Mouse (Mus musculus) adrenal gland, postnatal 4 days (tissue): ENCODE data around the gene P4ha2. TPM values are rescaled to one million over a fixed set of nuclear protein-coding genes. Genes with fewer than 3 reads are reported as not detected.

Experiments used
- DNase-seq, 2 experiments: peaks; one replicate each; pipeline ENCODE4 v3.0.0; 2021 to 2022; ENCODE audit warnings: low spot score in 2 of 2, mixed read lengths in 2 of 2
- total RNA-seq, 2 experiments: library from RNA; stranded (reverse); gene quantifications; 2 replicates each; pipeline ENCODE4 v1.2.3; 2021

The P4ha2 gene
- total RNA-seq, 2 experiments from 2014 or later: 20.8 to 21.9 TPM

DNA sequence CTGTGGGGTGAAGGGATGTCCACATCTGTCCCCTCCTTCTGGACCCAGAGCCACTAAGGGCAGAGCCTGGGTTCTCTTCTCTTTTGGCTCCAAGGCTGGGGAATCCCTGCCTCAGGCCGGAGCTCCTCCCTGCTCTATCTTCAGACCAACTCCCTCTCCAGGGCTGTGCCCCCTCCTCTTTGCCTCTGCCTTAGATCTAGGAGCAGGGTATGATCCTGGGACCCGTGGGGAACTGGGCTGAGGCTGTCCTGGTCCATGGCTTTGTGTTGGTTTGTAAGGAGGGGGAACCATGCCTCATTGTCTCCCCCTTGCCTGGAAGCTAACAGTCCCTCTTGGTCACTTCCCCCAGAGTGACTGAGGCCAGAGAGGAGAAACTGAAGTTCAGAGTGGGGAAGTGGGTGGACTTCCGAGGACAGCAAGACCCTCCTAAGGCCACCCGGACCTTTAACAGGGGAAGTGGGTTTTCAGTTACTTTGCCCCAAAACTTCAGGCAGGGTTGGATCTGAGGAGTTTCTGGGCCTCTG is 31.8 kb upstream of the P4ha2 start:
- DNase-seq: no peak

DNA sequence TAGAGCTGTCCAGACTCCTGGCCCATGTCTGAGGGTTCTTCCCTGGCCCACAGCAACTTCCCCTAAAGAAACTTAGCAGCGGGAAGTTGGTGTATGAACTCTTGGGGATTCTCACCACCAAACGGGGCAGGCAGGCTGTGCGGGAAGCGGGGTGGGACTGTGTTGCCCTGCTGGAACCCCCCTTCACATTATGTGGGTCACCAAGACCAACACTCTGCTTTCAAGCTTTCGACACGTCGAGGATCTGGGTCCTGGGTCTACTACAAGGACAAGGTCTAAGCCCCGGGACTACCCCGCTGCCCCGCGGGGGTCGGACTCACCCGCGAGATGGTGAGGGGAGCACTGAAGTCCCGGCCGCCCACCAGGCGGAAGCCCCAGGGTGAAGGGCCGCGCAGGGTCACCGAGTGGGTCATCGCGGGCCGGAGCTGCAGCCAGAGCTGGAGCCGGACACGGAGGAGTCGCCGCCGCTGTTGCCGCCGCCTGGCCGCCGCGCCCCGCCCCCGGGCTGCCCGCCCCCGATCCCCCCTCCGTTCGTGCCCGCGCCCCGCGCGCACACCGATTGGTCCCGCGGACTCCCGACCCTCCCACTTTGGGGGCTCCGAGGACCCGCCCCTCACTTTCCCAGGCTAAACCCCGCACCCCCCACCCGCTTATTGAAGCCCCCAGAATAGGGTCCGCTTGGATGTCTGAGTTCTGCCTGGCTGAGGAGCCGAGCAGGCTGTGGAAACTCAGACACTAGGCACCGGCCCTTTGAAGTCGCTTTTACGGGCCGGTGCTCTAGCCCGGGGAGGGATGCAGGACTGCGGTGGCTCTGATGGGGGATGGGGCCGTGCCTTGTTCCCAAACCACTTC is 31.1 kb upstream of the P4ha2 start, which contains the start of gene Pdlim4:
Gene Pdlim4 (minus strand): TSS at position 495 of the 852 bp plus-strand sequence.
- peak in 1 of 2 experiments; percentile 21 for DNase-seq

DNA sequence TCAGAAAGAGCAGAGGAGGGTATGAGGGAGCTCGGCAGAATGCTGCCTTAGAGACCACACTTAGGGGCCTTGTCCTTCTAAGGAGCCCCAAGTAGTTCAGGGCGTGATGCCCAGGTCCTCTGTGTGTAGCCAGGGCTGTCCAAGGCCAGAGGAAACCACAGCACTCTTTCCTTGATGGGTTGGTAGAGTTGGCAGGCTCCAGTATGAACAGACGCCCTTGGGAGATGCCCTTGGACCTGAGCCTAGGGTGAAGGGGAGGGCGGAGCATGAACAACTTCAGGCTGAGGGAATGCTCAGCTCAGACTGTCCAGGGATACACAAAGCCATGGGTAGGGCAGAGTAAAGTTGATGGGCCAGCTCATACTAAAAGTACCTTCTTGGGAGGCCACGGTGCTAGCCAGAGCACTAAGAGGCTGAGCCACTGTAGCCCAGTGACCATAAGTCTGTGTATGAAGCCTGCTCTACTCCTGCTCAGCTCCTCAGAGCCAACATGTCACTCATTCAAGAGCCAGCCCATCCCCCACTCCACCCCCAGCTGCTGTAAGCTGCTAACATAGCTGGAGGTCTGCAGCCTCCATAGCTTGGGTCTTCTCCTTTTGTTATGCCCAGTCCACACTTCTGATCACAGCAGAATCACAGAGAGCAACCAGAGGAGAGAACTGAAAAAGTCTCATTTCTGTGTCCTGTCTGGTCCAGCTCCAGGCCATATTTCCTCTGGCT is 28.0 kb upstream of the P4ha2 start:
- DNase-seq: peak in 1 of 2 experiments; percentile 32

DNA sequence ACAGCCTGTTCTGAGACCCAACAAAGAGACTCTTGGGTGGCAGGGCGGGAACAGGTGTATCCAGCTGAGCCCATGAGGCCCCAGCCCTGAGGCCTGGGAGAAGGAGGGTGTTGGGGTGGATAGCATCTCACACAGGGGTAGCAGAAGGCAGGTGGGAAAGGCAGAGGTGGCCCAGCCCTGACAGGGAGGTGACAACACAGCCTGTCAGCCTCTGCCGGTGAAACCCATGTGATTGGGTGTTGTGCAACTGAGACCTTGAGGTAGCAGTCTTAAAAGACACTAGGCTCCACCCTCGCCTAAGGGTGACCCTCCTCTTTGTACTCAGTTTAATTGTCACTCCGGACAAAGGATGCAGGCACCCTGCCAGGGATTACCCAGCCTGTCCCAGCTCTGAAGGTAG is 26.6 kb upstream of the P4ha2 start:
- no peak for DNase-seq

DNA sequence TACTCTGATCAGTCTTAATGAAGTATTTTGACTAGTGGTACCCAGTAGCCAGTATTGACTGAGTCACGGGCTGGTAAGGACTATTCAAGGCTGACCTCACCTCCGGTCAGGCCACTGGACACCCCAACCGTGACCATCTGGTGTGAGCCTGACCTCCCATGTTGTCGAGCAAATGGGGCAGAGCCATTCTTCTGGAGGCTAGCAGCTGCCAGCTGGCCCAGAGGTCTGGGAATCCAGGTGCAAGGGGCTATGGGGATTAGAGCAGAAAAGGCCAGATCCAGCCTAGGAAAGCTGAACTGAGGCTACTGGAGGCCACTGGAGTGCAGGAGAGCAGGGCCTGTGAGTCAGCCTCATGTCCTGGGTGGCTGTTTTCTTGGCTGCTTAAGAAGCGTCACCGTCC is 24.5 kb upstream of the P4ha2 start:
- DNase-seq: no peak

DNA sequence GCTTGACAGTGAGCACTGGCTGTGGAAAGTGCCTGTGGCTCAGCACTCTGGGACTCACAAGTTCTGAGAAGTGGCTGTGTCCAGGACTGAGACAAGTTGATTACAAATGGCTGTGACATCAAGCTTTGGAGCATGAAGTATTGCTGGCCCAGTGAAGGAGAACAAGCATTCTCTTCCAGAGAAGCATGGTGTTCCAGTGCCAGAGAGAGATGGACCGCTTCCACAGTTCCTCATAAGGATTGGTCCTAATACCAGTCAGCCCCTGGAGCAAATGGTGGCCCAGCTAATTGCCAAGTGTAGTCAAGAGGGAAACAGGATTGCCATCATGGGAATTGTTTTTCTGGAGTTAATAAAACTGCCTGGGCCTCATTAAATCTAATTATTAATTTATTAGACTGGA is 23.8 kb upstream of the P4ha2 start:
- no peak for DNase-seq

DNA sequence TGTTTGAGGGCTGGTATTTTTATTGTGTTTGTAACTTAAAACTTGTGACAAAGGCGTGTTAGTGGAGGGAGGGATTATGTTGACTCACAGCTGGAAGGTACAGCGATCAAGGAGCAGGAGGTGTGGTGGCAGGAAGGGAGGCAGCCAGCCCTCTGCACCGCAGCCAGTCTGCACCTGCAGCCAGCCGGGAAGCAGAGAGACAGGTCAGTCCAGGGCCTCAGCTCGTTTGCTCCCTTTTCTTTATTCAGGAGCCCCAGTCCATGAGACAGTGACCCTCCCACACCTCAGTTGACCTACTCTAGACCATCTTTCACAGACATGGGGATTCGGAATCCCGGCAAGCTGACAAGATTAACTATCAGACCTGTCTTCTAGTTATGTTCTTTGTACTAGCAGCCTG is 19.5 kb upstream of the P4ha2 start:
- DNase-seq: no peak

DNA sequence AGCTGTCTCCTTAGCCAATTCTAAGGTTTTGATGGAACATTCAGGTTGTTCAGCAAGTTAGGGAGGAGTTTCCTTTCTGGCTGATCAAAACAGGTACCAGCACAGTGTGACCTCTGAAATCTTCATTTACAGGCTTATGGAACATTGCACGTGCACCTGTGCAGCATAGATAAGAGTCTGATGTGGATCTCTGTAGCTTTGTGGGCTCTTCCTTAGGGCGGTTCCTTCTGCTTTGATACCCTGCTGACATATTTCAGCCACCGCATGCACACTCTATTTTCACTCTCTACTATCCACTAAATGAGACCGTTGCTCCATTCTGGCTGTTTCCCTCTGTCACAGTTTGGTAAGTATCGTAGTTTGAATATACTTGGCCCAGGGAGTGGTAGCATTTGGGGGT is 17.2 kb upstream of the P4ha2 start:
- no peak for DNase-seq

DNA sequence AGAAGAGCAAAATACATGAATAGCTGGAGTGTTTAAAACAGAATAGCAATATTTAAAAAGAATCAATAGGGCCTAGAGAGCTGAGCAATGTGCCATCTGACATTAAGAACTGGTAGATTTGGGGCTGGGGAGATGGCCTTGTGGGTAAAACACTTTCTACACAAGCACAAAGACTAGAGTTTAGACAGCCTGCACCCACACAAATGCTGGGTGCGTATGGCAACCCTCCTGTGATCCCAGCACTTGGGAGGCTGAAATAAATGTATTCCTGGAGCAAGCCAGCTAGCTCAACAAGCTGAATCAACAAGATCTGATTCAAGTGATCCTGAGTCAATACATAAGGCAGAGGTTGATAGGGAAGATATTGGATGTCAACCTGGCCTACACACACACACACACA is 14.9 kb upstream of the P4ha2 start:
- no peak for DNase-seq

DNA sequence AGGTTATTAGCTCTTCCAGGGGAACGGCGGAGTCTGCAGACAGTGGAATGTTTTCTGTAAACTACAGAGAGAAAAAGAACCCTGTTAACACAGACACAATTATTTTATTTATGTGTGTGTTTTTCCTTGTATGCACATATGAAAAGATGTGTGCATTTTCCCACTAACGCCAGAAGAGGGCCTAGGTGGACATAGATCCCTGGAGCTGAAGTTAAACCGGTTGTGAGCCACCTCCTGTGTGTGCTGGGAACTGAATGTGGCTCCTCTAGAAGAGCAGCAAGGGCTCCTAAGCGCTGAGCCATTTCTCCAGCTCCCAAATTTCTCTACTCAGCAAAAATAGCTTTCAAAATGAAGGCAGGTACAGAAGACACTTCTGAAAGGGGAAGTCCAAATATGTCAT is 14.1 kb upstream of the P4ha2 start:
- DNase-seq: no peak

DNA sequence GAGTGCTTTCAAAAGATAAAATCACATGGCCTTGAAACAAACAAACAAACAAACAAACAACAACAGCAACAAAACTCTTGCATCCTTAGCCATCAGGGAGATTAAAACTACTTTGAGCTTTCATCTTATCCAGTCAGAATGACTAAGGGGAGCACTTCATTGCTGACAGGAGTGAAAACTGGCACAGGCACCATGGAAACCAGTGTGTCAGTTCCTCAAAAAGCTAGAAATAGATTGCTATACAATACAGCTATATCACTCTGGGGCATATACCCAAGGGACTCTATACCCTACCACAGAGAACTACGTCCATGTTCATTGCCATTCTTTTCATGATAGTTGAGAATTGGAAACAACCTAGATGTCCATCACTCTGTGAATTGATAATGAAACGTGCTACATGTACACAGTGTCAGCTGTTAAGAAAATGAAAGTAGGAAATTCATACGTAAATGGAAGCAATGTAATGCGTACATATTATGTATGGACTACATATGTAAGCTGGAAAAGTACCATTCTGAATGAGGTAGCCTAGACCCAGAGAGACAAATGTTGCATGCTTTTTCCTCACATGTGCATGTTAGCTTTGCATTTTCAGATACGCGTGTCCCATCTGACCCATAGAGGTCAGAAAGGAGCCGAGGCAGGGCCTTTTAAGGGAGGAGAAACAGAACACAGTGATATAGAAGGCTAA is 11.5 kb upstream of the P4ha2 start:
- no peak for DNase-seq

DNA sequence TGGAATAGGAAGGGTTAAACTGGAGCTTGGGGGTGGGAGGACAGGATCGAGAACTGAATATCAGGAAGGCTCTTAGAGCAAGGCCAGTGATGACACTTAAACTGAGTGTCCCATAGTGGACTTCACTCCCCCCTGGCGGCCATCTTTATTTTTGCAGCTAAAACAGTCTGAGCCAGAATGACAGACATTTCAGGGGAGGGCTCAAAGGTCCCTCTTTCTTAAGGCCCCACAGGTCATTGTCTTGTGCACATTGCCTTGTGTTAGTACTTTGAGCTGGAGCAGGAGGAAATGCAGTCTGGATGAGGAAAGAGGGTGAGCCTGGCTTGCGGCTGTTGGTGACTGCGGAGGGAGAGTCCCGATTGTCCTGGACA is 11.0 kb upstream of the P4ha2 start:
- peak; percentile 49 to 77 for DNase-seq

DNA sequence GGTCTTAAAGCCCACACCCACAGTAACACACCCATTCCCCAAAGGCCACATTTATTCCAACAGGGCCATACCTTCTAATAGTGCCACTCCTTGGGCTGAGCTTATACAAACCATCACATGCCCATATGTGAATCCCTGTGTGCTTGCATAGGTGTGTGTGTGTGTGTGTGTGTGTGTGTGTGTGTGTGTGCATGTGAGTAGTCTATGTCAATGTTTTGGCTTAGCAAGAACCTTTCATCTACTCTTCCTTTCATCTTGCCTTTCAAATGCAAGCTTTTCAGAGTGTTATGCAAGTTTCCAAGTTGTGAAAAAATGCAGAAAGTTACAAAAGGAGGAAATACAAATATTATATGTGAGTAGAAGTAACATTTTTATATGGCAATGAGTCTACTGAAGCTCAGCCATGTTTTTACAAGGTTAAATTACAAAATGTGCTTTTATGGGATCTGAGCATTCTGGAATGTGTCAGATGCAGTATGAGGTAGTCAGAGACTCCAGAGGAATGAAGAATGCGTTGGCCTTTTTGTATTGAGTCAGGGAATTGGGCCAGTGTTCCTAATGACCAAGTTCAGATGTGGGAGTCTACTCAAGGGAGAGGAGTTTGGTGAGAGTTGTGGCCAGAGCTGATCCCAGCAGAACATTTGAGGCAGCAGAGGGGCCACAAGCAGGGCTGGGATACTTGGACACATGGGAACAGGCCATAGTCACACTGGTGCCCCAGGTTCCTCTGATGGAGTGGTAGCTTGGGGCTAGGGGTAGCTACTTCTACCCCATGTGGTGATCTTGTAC is 9.6 kb upstream of the P4ha2 start:
- no peak for DNase-seq

DNA sequence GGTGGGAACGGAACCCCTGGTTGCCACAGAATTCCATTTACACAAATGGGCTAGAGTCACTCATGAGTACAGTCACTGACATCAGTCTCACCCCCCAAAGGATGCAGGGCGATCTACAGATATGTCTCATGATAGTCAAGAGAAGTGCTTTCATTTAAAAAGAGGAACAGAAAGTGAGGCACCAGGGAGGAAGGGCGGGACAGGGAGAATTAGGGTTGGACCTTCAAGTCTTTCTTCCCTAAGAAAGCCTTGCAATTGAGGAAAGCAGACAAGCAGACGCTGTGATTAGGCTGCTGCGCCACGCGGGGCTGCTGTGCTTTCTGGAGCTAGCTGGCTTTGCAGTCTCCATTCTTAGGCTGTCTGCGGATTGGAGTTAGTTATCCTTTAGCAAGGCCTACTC is 8.2 kb upstream of the P4ha2 start:
- DNase-seq: no peak

DNA sequence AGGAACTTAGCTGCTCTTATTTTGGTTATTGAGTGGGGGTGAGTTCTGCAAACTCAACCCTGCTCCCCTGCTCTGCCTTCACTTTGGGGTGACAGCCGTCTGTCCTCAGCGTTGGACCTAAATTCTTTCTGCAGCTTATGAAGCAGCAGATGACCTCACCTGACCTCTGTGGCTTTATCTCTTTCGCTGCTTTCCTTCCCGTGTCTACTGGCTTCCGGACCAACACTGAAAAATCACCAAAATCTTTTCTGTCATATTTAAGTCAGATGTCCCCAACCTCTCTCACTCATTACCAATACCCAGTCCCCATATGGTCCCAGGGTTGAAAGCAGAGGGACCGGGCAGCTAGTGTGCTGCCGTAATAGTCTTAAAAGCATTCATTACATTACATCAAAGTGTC is 7.7 kb upstream of the P4ha2 start:
- DNase-seq: no peak

DNA sequence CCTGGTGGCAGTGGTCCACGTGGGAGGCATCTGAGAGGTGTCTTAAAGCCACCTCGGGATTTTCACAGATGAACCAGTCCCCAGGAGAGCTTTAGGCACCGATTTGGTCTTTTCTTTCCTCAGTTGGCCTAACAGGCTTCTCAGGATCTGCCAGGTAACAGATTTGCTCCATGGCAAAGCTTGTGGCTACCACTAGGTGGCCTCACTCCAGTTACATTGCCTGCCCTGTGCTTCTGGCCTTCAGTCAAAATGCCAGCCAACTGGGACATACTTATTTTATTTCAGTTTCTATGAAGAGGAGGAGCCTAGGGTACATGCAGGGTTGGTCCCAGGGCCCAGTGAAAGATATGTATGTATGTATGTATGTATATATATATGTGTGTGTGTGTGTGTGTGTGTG is 6.9 kb upstream of the P4ha2 start:
- no peak for DNase-seq

DNA sequence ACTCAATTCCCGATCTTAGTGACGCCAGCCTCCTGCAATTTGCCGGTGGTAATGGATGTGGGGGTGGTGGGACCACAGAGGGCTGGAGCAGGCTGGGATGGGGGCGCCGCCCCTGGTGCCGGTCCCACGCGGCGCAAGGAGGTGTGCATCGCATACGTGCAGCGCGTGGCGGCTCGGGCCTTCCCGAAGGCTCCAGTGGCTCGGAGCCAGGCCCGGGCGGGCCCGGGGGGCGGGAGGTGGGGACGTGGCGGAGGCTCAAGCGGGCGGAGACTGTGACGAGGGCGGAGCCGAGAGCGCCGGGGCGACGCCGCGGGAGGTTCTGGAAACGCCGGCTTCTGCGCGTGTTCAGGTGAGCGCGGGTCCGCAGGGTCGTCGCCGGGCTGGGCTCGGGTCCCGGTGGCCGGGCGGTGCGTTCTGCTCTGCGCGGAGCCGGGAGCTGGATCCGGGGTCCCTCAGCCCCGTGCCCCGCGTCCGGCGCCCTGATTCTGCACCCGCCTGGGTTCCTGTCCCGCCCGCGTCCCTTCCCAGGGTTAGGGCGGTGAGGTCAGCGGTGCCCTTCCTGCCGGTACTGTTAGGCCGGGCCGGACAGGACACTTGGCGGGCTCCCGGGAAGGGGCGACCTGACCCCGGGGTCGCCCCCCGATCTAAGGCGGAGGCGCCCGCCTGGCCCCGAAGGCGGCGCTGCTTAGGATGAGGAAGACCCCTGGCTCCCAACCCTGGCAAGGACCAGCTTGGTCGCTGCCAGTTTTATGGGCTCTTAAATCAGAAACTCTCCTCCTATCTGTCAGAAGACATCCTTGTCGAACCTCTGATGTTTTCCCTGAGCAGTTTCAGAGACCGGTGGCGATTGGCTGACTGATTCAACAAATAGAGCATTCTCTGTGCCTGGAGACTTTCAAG is 1.0 kb downstream of the P4ha2 start:
- DNase-seq: peak; percentile 42 to 56

DNA sequence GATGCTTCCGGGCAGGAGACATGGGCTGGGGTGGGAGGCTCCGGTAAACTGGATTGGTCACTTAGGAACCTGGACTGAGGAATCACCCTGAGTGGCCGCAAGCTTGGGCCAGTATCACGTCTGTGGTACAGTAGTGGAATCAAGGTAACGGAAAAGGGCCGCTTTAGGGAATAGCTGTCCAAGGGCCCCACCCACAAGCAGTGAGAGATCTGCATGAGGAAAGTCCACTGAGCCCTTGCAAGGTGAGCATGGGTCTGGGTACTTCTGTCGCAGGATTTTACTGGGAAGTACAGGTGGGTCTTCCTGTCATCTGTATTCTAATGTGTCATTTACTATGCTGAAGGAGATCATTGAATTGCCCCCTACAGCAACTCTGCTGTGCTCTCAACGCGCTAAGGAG is 1.8 kb downstream of the P4ha2 start:
- DNase-seq: no peak

DNA sequence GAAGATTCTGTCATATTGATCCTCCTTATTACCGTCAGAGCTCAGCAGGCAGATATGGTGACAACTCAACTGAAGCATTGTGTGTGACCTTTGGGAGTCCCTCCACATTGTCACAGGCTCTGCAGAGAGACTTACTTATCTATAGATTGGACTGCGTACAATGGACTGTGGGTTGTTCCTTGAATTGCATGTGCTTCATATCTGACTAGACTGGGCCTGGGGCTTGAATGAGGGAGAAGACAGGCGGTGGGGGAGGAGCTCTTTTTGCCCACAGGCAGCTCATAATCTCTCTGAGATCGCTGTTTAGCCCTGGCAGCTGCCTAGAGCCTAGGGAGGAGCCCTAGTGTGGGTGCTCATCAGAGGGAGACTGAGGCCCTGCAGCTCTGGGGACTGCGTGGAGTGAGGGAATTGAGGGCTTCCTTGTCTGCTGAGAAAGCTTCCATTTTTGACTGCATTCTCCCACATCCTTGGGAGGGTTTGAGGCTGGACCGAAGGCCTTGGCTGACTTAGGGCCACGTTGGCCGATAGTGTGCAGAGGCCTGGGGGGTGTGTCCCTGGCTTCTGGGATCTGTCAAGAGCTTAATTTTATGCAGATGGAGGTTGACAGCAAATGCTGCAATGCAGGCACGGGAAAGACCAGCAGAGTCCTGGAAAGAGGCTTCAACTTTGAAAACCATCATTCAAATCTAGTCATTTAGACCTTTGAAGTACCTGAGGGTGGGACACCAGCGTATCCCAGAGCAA is 3.0 kb downstream of the P4ha2 start:
- no peak for DNase-seq
